Mouse (Mus musculus) cortical plate, adult 2 months (tissue): Measurements from ENCODE around the gene Tex101.

Experiments used
- CTCF ChIP-seq: fragments of 200-500 bp; IDR thresholded peaks from 2 replicates; pipeline ENCODE4 v1.5.1; 2011; ENCODE audit warnings: mild to moderate bottlenecking, control low read depth, low read length; ENCODE audit not compliant: insufficient read depth; ENCODE audit errors: extremely low read depth
- POLR2A ChIP-seq: fragments of 200-500 bp; IDR thresholded peaks from 2 replicates; pipeline ENCODE4 v1.6.1; 2011; ENCODE audit warnings: mild to moderate bottlenecking, low read length, control low read depth; ENCODE audit not compliant: insufficient read depth; ENCODE audit errors: extremely low read depth

DNA sequence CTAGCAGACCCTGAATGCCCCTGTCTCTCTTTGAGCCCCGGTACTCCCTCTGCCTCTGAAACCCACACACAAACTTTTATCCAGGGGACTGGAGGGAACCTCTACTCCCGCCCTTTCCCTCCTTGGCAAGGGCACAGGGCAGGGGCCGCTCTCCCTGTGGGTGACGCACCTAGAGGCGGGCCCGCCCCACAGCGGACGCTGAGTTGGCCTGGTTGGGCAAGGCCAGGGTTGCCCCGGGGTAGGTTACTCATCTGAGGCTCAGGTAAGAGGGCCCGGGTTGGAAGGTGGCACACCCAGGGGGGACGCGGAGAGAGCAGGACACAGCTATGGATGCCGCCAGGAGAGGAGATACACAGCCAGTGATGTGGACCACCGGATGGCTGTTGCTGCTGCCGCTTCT lies 40.2 kb downstream of the Tex101 start, which contains the start of gene Lypd3:
- TF ChIP-seq POLR2A (no peak), CTCF (no peak)
